Mouse (Mus musculus) MEL (cell line): ENCODE measurements around the gene Gm42878.

Experiments used
- CTCF ChIP-seq, 3 experiments: IDR thresholded peaks in 2 of 3; conservative IDR thresholded peaks in 1 of 3; 2 replicates each; pipeline ENCODE4 v1.5.1; 2011 to 2012; ENCODE audit warnings: low read length in 3 of 3, low read depth in 2 of 3, mild to moderate bottlenecking in 2 of 3, improper control_type of control experiment in 1 of 3, inconsistent platforms in 1 of 3, mixed read lengths in 1 of 3, moderate library complexity in 1 of 3; ENCODE audit not compliant: control insufficient read depth in 1 of 3, insufficient read depth in 1 of 3, poor library complexity in 1 of 3, severe bottlenecking in 1 of 3
- RCOR1 ChIP-seq: IDR thresholded peaks from 2 replicates; pipeline ENCODE4 v1.6.1; 2012; ENCODE audit warnings: low read depth, mild to moderate bottlenecking, inconsistent platforms, low read length, improper control_type of control experiment
- USF1 ChIP-seq: IDR thresholded peaks from 2 replicates; pipeline ENCODE4 v1.6.1; 2014; ENCODE audit warnings: low read depth, mild to moderate bottlenecking, inconsistent platforms, low read length, improper control_type of control experiment, moderate library complexity

DNA sequence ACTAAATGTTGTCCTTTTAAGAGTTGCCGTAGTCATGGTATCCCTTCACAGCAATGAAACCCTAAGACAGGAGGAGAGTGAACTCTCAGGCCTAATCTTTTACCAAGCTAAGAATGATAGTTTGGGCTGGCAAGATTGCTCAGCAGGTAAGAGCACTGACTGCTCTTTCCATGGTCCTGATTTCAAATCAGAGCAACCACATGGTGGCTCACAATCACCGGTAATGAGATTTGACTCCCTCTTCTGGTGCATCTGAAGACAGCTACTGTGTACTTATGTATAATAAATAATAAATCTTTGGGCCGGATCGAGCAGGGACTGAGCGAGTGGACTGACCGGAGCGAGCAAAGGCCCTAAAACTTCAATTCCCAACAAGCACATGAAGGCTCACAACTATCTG, 4.0 kb downstream of the Gm42878 start:
- no peak for TF ChIP-seq USF1
- TF ChIP-seq CTCF (IDR thresholded peaks at IDR 0.05 in 2 of 3, conservative IDR thresholded peaks at IDR 0.05 in 1 of 3; ENCODE audit: control insufficient read depth in 1 of 3, insufficient read depth in 1 of 3, low read depth in 2 of 3, low read length in 3 of 3, poor library complexity in 1 of 3, severe bottlenecking in 1 of 3): peak in 1 of 3 experiments; percentile 13; a peak in 1 of 6 replicates
- peak; percentile 89 for TF ChIP-seq RCOR1
